Mouse (Mus musculus) kidney, embryonic 14.5 days (tissue): ENCODE measurements around the gene Ucp2. TPM values are rescaled to one million over a fixed set of nuclear protein-coding genes. Genes with fewer than 3 reads are reported as not detected.

Experiments used
- ATAC-seq: fragments of 200-750 bp; cut with Nextera tagmentation; 2 replicates; pipeline ENCODE4 v1.8.0; 2017; ENCODE audit warnings: moderate number of reproducible peaks, mild to moderate bottlenecking, moderate TSS enrichment, moderate library complexity; ENCODE audit not compliant: low FRiP score, low TSS enrichment
- H3K27ac ChIP-seq: fragments of 300-500 bp; sonication (generic); 2 replicates; pipeline ENCODE4 v1.5.1; 2014; ENCODE audit warnings: low read depth, mild to moderate bottlenecking, low read length, moderate library complexity, mixed read lengths
- H3K27me3 ChIP-seq: fragments of 300-500 bp; sonication (generic); 2 replicates; pipeline ENCODE4 v1.6.1; 2014; ENCODE audit warnings: mild to moderate bottlenecking, low read length; ENCODE audit not compliant: control insufficient read depth, insufficient read depth
- H3K36me3 ChIP-seq: fragments of 300-500 bp; sonication (generic); 2 replicates; pipeline ENCODE4 v1.6.1; 2014; ENCODE audit warnings: low read length, mixed read lengths; ENCODE audit not compliant: control insufficient read depth, insufficient read depth
- H3K4me1 ChIP-seq: fragments of 300-500 bp; sonication (generic); 2 replicates; pipeline ENCODE4 v1.6.1; 2014; ENCODE audit warnings: low read length, mixed read lengths; ENCODE audit not compliant: control insufficient read depth, insufficient read depth
- H3K4me2 ChIP-seq: fragments of 300-500 bp; sonication (generic); replicated peaks from 2 replicates; pipeline ENCODE4 v1.6.1; 2014; ENCODE audit warnings: low read depth, mild to moderate bottlenecking, low read length
- H3K4me3 ChIP-seq: fragments of 300-500 bp; sonication (generic); 2 replicates; pipeline ENCODE4 v1.5.1; 2014; ENCODE audit warnings: mild to moderate bottlenecking, low read length
- H3K9ac ChIP-seq: fragments of 300-500 bp; sonication (generic); 2 replicates; pipeline ENCODE4 v1.6.1; 2014; ENCODE audit warnings: low read depth, mild to moderate bottlenecking, low read length, moderate library complexity
- H3K9me3 ChIP-seq: fragments of 300-500 bp; sonication (generic); 2 replicates; pipeline ENCODE4 v1.6.1; 2016; ENCODE audit warnings: low read length; ENCODE audit not compliant: control insufficient read depth
- WGBS: fragments of 180-500 bp; shearing (Covaris S2); extraction: QIAGEN DNeasy Blood & Tissue Kit; methylation state at CpG from one replicate; pipeline ENCODE4 v1.1.7; 2014; 5-methylcytosine and 5-hydroxymethylcytosine counted together
- polyA plus RNA-seq: library from polyadenylated mRNA; unstranded; fragments of >200 nt; fragmentation: Nextera tagmentation; extraction: Ambion mirVana; gene quantifications from 2 replicates; pipeline ENCODE4 v1.2.1, GENCODE M21; 2014

Gene Ucp2
- polyA plus RNA-seq, 1 experiment from 2014 or later: 193 TPM

DNA sequence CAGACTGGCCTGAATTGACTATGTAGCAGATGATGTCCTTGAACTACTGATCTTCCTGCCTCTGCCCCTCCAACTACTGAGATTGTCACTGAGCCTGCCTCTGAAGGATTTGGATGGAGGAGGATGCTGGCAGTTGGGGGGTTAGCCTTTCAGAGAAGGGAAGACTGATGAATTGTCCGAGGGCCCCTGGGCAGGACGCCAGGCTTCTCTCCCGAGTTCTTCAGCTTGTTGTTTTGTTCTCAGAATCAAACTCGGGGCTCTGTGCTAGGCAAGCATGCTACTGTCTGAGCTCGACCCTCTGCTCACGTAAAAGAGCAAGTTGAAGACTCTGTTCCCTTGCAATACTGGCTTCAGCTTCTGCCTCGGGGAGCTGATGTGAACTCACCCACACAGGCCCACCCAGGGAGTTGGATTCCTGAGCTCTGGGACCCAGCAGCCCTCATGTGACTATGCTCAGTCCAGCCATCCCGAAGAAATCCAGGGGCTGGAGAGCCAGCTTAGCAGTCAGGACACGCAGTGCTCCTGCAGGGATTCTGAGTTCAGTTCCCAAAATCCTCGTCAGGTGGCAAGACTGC is 4.6 kb upstream of the Ucp2 start:
- H3K4me2 ChIP-seq: no peak overlapping the region
- H3K9me3 ChIP-seq: no peaks in the 10 kb centered on the region
- no peaks in the 10 kb centered on the region for H3K27me3 ChIP-seq
- peaks cover 6% of the 10 kb centered on the region; the same call in 1 of the 2 replicates for H3K4me1 ChIP-seq
- H3K36me3 ChIP-seq: no peaks in the 10 kb centered on the region
- no peak overlapping the region for H3K27ac ChIP-seq
- no peak overlapping the region for H3K9ac ChIP-seq
- no peak for ATAC-seq
- H3K4me3 ChIP-seq: no peak overlapping the region
- 43% methylated on average over 10 of the region's 10 CpGs for WGBS

DNA sequence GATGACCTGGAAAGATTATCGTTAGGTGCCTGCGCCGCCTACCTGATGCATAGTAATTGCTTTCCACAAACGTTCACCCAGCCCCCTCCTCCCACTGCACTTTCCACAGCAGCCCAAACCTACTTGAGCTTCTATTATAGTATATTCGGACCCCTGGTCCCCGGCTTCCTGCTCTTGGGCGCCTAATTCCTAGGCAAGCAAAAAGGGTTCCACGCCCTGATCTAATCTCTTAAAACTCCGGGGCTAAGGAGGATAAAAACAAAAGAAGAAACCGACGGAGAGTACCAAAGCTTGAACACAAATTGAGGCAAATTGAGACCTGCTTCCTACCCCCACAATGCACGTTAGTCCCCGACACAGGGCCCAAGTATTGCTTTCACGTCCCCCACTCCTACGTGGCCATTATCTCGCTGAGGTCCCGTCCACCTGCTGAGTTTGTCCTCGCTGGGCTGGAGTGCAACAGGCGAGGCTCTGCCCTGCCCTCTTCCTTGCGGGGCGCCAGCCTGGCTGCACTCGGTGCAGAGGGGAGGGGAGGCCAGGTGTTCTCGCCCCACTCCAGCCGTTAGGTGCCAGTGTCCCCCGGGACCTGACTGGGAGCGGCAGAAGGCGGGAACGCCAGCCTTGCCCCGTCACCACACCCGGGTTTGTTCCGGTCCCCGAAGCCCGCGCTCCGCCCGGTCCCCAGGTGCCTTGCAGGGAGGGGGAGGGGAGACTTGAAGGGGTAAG is 583 bp upstream of the Ucp2 start:
- peak; percentile 29 for ATAC-seq
- Histone ChIP-seq H3K36me3 (peaks cover 9% of the 10 kb centered on the region), H3K27ac (peak overlapping the region; percentile 88; the same call in 1 of the 2 replicates), H3K27me3 (no peaks in the 10 kb centered on the region), H3K9ac (peak overlapping the region; percentile 60), H3K4me2 (peak overlapping the region; percentile 84), H3K9me3 (no peaks in the 10 kb centered on the region), H3K4me3 (peak overlapping the region; percentile 53), H3K4me1 (peaks cover 17% of the 10 kb centered on the region)
- 3% methylated on average over 36 of the region's 36 CpGs for WGBS

DNA sequence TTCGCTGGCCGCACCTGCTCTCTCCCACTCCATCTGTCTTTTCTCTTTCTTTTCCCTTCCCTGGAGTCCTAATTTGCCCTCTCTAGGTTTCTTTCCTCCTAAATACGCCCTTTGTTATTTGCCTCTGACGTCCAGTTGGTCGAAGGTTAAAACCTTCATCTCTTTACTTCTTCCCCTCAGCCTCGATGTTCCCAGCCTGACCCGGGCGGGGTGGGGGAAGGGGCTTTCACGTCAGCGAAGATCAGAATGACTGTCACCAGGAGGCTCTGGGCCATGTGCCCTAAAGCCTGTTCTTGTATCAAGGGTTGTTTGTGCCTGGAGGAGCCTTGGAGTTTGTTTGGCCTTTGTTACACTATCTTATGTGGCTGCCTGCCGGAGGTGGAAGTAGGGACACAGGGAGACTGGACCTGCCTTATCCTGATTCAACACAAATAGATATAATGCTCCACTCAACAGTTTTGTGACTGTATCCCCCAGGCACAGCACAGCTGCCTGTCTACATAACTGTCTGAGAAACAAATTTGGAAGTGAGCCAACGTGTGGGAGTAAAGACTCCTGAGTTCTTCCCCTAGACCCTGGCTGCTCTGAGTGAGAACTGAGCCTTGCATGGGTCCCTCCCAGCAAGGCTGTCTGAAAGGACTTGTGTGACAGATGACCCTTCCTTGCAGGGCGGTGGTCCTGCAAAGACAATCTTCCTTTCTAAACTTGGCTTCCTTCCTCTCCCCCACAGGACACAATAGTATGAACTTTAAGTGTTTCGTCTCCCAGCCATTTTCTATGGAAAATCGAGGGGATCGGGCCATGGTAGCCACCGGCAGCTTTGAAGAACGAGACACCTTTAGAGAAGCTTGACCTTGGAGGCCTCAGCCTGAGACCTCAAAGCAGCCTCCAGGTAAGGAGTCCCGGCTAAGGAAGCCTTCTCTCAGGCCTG is 612 bp downstream of the Ucp2 start:
- Histone ChIP-seq H3K4me3 (peak overlapping the region; percentile 53), H3K4me1 (peaks cover 15% of the 10 kb centered on the region), H3K4me2 (peak overlapping the region; percentile 84), H3K36me3 (peaks cover 21% of the 10 kb centered on the region), H3K9me3 (no peaks in the 10 kb centered on the region), H3K9ac (peak overlapping the region; percentile 60), H3K27ac (peak overlapping the region; percentile 88), H3K27me3 (no peaks in the 10 kb centered on the region)
- ATAC-seq: peak; percentile 38
- WGBS: 16% methylated on average over 19 of the region's 19 CpGs

DNA sequence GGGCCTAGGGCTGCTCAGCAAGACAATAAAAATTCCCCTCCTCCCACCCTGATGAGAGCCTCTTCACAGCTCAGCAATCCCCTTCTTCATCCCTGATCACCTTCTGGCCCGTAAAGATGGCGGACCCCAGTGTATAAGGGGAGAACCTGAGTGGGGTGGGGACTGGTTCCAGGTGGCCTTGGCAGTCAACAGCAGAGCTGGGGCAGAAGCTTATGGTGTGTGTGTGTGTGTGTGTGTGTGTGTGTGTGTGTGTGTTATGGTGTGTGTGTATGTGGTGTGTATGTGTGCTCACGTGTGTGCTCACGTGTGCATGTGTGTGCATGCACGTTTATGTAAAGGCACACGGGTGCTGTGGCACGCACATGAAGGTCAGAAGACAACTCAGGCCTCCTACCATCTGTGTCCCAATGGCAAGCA is 1.3 kb downstream of the Ucp2 start:
- Histone ChIP-seq H3K4me1 (peaks cover 13% of the 10 kb centered on the region), H3K9me3 (no peaks in the 10 kb centered on the region), H3K27me3 (no peaks in the 10 kb centered on the region), H3K9ac (peak overlapping the region; percentile 60), H3K27ac (peak overlapping the region; percentile 88; the same call in 1 of the 2 replicates), H3K4me2 (peak overlapping the region; percentile 84), H3K36me3 (peaks cover 27% of the 10 kb centered on the region), H3K4me3 (peak overlapping the region; percentile 53)
- ATAC-seq: peak; percentile 10
- WGBS: 75% methylated on average over 7 of the region's 7 CpGs

DNA sequence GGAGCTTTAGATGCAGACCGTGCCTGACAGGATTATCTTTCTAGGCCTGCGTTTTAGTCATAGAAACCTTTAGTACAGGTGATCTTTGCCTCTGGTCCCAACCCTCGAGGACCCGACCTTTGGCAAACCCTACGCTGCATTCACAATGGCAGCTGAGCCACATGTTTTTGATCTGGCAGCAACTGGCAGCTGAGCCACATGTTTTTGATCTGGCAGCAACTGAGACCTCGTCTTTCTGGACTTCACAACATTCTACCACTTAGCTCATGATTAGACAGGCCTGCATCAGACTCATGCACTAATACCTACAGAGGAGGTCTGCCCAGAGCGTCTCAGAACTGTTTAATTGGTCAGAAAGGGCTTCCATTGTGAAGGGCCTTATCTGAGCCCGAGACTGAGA is 1.9 kb downstream of the Ucp2 start:
- Histone ChIP-seq H3K9me3 (no peaks in the 10 kb centered on the region), H3K36me3 (peaks cover 32% of the 10 kb centered on the region), H3K27ac (peak overlapping the region; percentile 88), H3K4me2 (peak overlapping the region; percentile 84), H3K27me3 (no peaks in the 10 kb centered on the region), H3K4me1 (peaks cover 13% of the 10 kb centered on the region), H3K9ac (peak overlapping the region; percentile 60; the same call in 1 of the 2 replicates), H3K4me3 (peak overlapping the region; percentile 53; the same call in 1 of the 2 replicates)
- ATAC-seq: no peak
- WGBS: 51% methylated on average over 8 of the region's 8 CpGs

DNA sequence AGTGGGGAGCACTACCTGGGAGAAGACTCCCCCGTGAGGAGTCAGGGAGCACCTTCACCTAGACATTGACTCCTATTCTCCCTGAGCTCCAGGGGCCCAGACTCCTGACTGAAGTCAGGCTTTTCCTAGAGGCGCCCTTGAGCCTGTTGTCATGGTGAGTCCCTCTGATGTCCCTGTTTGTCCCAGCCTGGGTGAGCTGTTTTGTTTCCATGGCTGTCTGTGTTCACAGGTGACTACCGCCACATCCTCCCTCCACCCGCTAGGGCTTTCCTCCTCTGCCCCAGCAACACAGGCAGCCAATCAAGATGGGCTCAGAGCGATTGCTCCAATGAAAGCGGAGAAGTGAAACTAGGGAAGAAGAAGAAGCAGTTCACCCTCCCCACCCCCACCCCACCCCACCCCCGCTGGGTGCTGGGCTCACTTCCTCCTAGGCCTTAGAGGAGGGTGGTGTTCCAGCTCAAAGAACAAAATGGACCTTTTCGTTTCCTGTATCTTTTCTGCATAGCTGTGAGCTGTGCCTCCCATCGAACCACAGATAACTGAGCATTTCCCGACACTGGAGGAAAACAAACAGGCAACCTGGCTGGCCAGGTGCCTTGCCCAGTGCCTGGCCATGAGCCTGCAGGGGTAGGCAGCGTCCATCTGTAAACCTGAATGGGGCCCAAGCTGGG is 2.6 kb downstream of the Ucp2 start:
- H3K4me1 ChIP-seq: peaks cover 13% of the 10 kb centered on the region
- H3K27ac ChIP-seq: peak overlapping the region; percentile 88
- 22% methylated on average over 11 of the region's 11 CpGs for WGBS
- H3K9ac ChIP-seq: 0 out of 2 replicates have a peak overlapping the region, but pooled peaks have one; percentile 28
- H3K27me3 ChIP-seq: no peaks in the 10 kb centered on the region
- H3K4me2 ChIP-seq: peak overlapping the region; percentile 84
- H3K4me3 ChIP-seq: peak overlapping the region; percentile 53; the same call in 1 of the 2 replicates
- peaks cover 35% of the 10 kb centered on the region for H3K36me3 ChIP-seq
- H3K9me3 ChIP-seq: no peaks in the 10 kb centered on the region
- peak; percentile 72 for ATAC-seq

DNA sequence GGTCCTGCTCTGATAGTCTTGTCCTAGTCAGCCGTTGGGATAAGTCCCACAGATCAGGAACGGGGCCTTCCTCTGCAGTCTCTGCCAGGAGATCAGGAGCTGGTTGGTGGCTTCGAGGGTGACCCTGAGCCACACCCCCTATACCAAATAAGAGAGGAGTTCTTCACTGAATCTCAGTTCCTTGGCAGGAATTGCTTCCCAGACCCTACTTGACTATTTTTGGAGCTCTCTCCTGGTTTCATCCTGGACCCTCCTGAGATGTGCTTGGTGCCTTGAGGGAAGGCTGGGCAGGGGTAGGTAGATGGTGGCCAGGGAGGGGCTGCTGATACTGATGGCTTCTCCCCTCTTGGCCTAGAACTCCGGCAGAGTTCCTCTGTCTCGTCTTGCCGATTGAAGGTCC is 3.2 kb downstream of the Ucp2 start:
- peaks cover 35% of the 10 kb centered on the region for H3K36me3 ChIP-seq
- peak overlapping the region; percentile 14; the same call in 1 of the 2 replicates for H3K4me3 ChIP-seq
- WGBS: 74% methylated on average over 6 of the region's 6 CpGs
- no peaks in the 10 kb centered on the region for H3K9me3 ChIP-seq
- ATAC-seq: no peak
- H3K4me1 ChIP-seq: peaks cover 13% of the 10 kb centered on the region
- H3K4me2 ChIP-seq: peak overlapping the region; percentile 84
- peak overlapping the region; percentile 88; the same call in 1 of the 2 replicates for H3K27ac ChIP-seq
- 0 out of 2 replicates have a peak overlapping the region, but pooled peaks have one; percentile 28 for H3K9ac ChIP-seq
- H3K27me3 ChIP-seq: no peaks in the 10 kb centered on the region

DNA sequence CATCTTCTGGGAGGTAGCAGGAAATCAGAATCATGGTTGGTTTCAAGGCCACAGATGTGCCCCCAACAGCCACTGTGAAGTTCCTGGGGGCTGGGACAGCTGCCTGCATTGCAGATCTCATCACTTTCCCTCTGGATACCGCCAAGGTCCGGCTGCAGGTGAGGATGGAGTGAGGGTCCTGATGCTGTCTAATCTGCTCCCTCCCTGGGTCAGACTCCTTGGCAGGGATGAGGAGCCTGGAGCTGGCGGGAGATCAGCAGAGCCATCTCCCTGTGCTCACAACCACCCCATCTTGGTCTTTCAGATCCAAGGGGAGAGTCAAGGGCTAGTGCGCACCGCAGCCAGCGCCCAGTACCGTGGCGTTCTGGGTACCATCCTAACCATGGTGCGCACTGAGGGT is 3.7 kb downstream of the Ucp2 start:
- peaks cover 13% of the 10 kb centered on the region for H3K4me1 ChIP-seq
- H3K4me2 ChIP-seq: no peak overlapping the region
- H3K36me3 ChIP-seq: peaks cover 35% of the 10 kb centered on the region
- WGBS: 95% methylated on average over 9 of the region's 9 CpGs
- no peak overlapping the region for H3K27ac ChIP-seq
- H3K9me3 ChIP-seq: no peaks in the 10 kb centered on the region
- no peaks in the 10 kb centered on the region for H3K27me3 ChIP-seq
- no peak overlapping the region for H3K4me3 ChIP-seq
- no peak overlapping the region for H3K9ac ChIP-seq
- no peak for ATAC-seq
